Mouse (Mus musculus): ENCODE results near the gene Cpeb1. TPM values are rescaled to one million over a fixed set of nuclear protein-coding genes. Genes with fewer than 3 reads are reported as not detected.

The Cpeb1 gene
- polyA plus RNA-seq, 2 experiments = 0.03 TPM; not detected in 1

- ATAC-seq (ENCODE audit: insufficient read depth) (peak; percentile 81), DNase-seq (ENCODE audit: low read depth in 3 of 3, low spot score in 3 of 3) (peak; percentile 82 to 88 (median 85))
- under 1% methylated on average over 85 of the region's 85 CpGs for WGBS (ENCODE audit: insufficient replicate concordance)
- H3K4me2 ChIP-seq (ENCODE audit: low read depth) = peak within 1 kb of the TSS; percentile 90
- H3K9ac ChIP-seq (replicated peaks) = peak within 1 kb of the TSS; percentile 99
- no peaks in the 10 kb centered on the region for H3K27me3 ChIP-seq (ENCODE audit: control insufficient read depth, insufficient read depth, low read length)
- H3K36me3 ChIP-seq (replicated peaks; ENCODE audit: control insufficient read depth, insufficient read depth, low read depth) = peaks cover 36% of the 10 kb centered on the region
- TF ChIP-seq EP300 (IDR thresholded peaks at IDR 0.05; ENCODE audit: low read depth) (no peak), CTCF (IDR thresholded peaks at IDR 0.05; ENCODE audit: low read depth) (peak; percentile 97)
- H3K27ac ChIP-seq = peak within 1 kb of the TSS; percentile 67
- H3K4me3 ChIP-seq (ENCODE audit: insufficient read depth in 1 of 2, low read depth in 2 of 2, low read length in 2 of 2) = peak within 1 kb of the TSS; percentile 95
- no peaks in the 10 kb centered on the region for H3K9me3 ChIP-seq (ENCODE audit: control insufficient read depth, low read length)
- H3K4me1 ChIP-seq (replicated peaks; ENCODE audit: control insufficient read depth in 2 of 2, insufficient read depth in 2 of 2, low read length in 1 of 2) = peaks cover 7 to 21% of the 10 kb centered on the region in 2 experiments; a peak in 3 of 4 replicates
These were observed 110.5 kb downstream of the Cpeb1 start, which contains the start of gene Rps17 for GRCm38 (mm10) chr7:81344544-81345446. Gene Rps17 (minus strand): TSS chr7:81345254.

DNA sequence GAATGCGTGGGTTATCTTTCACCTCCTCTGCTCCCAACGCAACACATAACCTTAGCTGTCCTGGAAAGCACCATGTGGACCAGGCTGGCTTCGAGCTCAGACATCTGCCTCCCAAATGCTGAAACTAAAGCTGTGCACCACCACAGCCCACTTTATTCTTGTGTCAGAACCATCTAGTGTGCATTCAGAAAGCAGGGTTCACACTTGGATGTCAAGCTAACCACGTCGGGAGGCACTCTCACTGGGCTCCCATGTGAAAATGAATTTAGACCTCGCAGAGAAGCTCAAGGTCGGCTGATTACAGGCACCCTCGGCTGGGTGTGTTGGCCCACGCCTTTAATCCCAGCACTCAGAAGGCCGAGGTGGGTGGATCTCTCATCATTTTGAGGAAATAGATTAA, 111.4 kb downstream of the Cpeb1 start:
- Histone ChIP-seq H3K9ac (replicated peaks) (peak overlapping the region; percentile 99), H3K4me3 (ENCODE audit: insufficient read depth in 1 of 2, low read depth in 2 of 2, low read length in 2 of 2) (peak overlapping the region; percentile 95), H3K4me2 (ENCODE audit: low read depth) (peak overlapping the region; percentile 90), H3K9me3 (ENCODE audit: control insufficient read depth, low read length) (no peaks in the 10 kb centered on the region), H3K4me1 (replicated peaks; ENCODE audit: control insufficient read depth in 2 of 2, insufficient read depth in 2 of 2, low read length in 1 of 2) (peaks cover 7 to 21% of the 10 kb centered on the region in 2 experiments; a peak in 3 of 4 replicates), H3K27ac (peak overlapping the region; percentile 46), H3K36me3 (replicated peaks; ENCODE audit: control insufficient read depth, insufficient read depth, low read depth) (peaks cover 36% of the 10 kb centered on the region), H3K27me3 (ENCODE audit: control insufficient read depth, insufficient read depth, low read length) (no peaks in the 10 kb centered on the region)
- no peak for DNase-seq (ENCODE audit: low read depth in 3 of 3, low spot score in 3 of 3)
- ATAC-seq (ENCODE audit: insufficient read depth) = peak; percentile 13; the same call in 1 of the 2 replicates
- 3% methylated on average over 10 of the region's 10 CpGs for WGBS (ENCODE audit: insufficient replicate concordance)
- TF ChIP-seq CTCF (IDR thresholded peaks at IDR 0.05; ENCODE audit: low read depth) = no peak
- TF ChIP-seq EP300 (IDR thresholded peaks at IDR 0.05; ENCODE audit: low read depth) = no peak

DNA sequence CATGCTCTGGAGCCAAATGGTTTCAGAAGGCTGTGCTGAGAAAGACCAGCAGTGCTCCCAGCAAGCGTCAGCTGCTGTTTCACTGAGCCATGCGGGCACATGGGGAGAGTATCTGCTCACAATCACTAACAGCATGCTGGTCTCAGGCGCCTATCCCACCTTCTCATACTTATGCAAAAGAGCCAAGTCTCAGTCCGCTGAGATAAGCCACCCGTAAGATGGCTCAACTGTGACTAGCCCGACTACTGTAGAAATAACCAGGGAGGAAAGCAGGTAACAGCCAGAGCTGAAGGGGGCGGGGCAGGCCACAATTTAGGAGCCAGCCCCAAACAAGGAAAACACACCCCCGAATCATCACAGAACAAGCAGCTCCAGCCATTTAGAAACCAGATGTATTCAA, 111.9 kb downstream of the Cpeb1 start:
- H3K27ac ChIP-seq = no peak overlapping the region; the same call in 1 of the 2 replicates
- H3K9me3 ChIP-seq (ENCODE audit: control insufficient read depth, low read length) = no peaks in the 10 kb centered on the region
- ATAC-seq (ENCODE audit: insufficient read depth) (0 out of 2 replicates have a peak, but pooled peaks have one; percentile 13), DNase-seq (ENCODE audit: low read depth in 3 of 3, low spot score in 3 of 3) (no peak)
- peak overlapping the region; percentile 90 for H3K4me2 ChIP-seq (ENCODE audit: low read depth)
- peak overlapping the region; percentile 95 for H3K4me3 ChIP-seq (ENCODE audit: insufficient read depth in 1 of 2, low read depth in 2 of 2, low read length in 2 of 2)
- peaks cover 36% of the 10 kb centered on the region for H3K36me3 ChIP-seq (replicated peaks; ENCODE audit: control insufficient read depth, insufficient read depth, low read depth)
- peak overlapping the region; percentile 99 for H3K9ac ChIP-seq (replicated peaks)
- no peak for TF ChIP-seq CTCF (IDR thresholded peaks at IDR 0.05; ENCODE audit: low read depth)
- no peak for TF ChIP-seq EP300 (IDR thresholded peaks at IDR 0.05; ENCODE audit: low read depth)
- WGBS (ENCODE audit: insufficient replicate concordance) = 8% methylated on average over 8 of the region's 8 CpGs
- no peaks in the 10 kb centered on the region for H3K27me3 ChIP-seq (ENCODE audit: control insufficient read depth, insufficient read depth, low read length)
- peaks cover 7 to 21% of the 10 kb centered on the region in 2 experiments; a peak in 3 of 4 replicates for H3K4me1 ChIP-seq (replicated peaks; ENCODE audit: control insufficient read depth in 2 of 2, insufficient read depth in 2 of 2, low read length in 1 of 2)

- Histone ChIP-seq H3K36me3 (replicated peaks; ENCODE audit: control insufficient read depth, insufficient read depth, low read depth) (peaks cover 36% of the 10 kb centered on the region), H3K4me3 (ENCODE audit: insufficient read depth in 1 of 2, low read depth in 2 of 2, low read length in 2 of 2) (peak overlapping the region; percentile 95), H3K4me1 (replicated peaks; ENCODE audit: control insufficient read depth in 2 of 2, insufficient read depth in 2 of 2, low read length in 1 of 2) (peaks cover 7 to 21% of the 10 kb centered on the region in 2 experiments; a peak in 3 of 4 replicates), H3K27me3 (ENCODE audit: control insufficient read depth, insufficient read depth, low read length) (no peaks in the 10 kb centered on the region), H3K9me3 (ENCODE audit: control insufficient read depth, low read length) (no peaks in the 10 kb centered on the region), H3K27ac (no peak overlapping the region), H3K4me2 (ENCODE audit: low read depth) (peak overlapping the region; percentile 90), H3K9ac (replicated peaks) (peak overlapping the region; percentile 99)
- ATAC-seq (ENCODE audit: insufficient read depth) (no peak), DNase-seq (ENCODE audit: low read depth in 3 of 3, low spot score in 3 of 3) (no peak)
- TF ChIP-seq CTCF (IDR thresholded peaks at IDR 0.05; ENCODE audit: low read depth) (no peak), EP300 (IDR thresholded peaks at IDR 0.05; ENCODE audit: low read depth) (no peak)
- WGBS (ENCODE audit: insufficient replicate concordance) = 44% methylated on average over 8 of the region's 8 CpGs
These were observed 112.7 kb downstream of the Cpeb1 start for GRCm38 (mm10) chr7:81342356-81343094.

Measured in liver, embryonic 14.5 days (tissue).